Mouse (Mus musculus) embryonic facial prominence, embryonic 13.5 days (tissue): Measurements from ENCODE around the gene Top2a. TPM values are rescaled to one million over a fixed set of nuclear protein-coding genes. Genes with fewer than 3 reads are reported as not detected.

ENCODE experiments used
- ATAC-seq: fragments of 200-750 bp; cut with Nextera tagmentation; 2 replicates; pipeline ENCODE4 v1.8.0; 2017; ENCODE audit warnings: low read depth; ENCODE audit not compliant: insufficient number of reproducible peaks, insufficient read depth, low FRiP score, low TSS enrichment
- H3K27ac ChIP-seq: fragments of 300-500 bp; sonication (generic); 2 replicates; pipeline ENCODE4 v1.5.1; 2015; ENCODE audit warnings: moderate library complexity, mild to moderate bottlenecking, inconsistent platforms
- H3K27me3 ChIP-seq: fragments of 300-500 bp; sonication (generic); 2 replicates; pipeline ENCODE4 v1.6.1; 2015; ENCODE audit warnings: mild to moderate bottlenecking, inconsistent platforms
- H3K36me3 ChIP-seq: fragments of 300-500 bp; sonication (generic); 2 replicates; pipeline ENCODE4 v1.6.1; 2015; ENCODE audit warnings: mild to moderate bottlenecking, inconsistent platforms
- H3K4me1 ChIP-seq: fragments of 300-500 bp; sonication (generic); 2 replicates; pipeline ENCODE4 v1.6.1; 2015; ENCODE audit warnings: inconsistent platforms
- H3K4me2 ChIP-seq: fragments of 300-500 bp; sonication (generic); 2 replicates; pipeline ENCODE4 v1.6.1; 2015; ENCODE audit warnings: moderate library complexity, mild to moderate bottlenecking, inconsistent platforms
- H3K4me3 ChIP-seq: fragments of 300-500 bp; sonication (generic); 2 replicates; pipeline ENCODE4 v1.5.1; 2015; ENCODE audit warnings: mild to moderate bottlenecking, inconsistent platforms
- H3K9ac ChIP-seq: fragments of 300-500 bp; sonication (generic); 2 replicates; pipeline ENCODE4 v1.6.1; 2015; ENCODE audit warnings: mild to moderate bottlenecking, inconsistent platforms
- H3K9me3 ChIP-seq: fragments of 300-500 bp; sonication (generic); 2 replicates; pipeline ENCODE4 v1.6.1; 2016; ENCODE audit warnings: inconsistent platforms
- WGBS: fragments of 180-500 bp; shearing (Covaris S2); methylation state at CpG from one replicate; pipeline ENCODE4 v1.1.7; 2015; ENCODE audit warnings: mixed read lengths; 5-methylcytosine and 5-hydroxymethylcytosine counted together
- polyA plus RNA-seq: library from polyadenylated mRNA; unstranded; fragments of >200 nt; fragmentation: Nextera tagmentation; extraction: Ambion mirVana; gene quantifications from 2 replicates; pipeline ENCODE4 v1.2.1, GENCODE M21; 2015

Gene Top2a
- polyA plus RNA-seq, 1 experiment from 2014 or later, result 272 TPM

GRCm38 (mm10) chr11:99040346-99040974 is 16.5 kb upstream of the Top2a start:
- ATAC-seq, result 0 out of 2 replicates have a peak, but pooled peaks have one; percentile 2
- WGBS, result 2% methylated on average over 17 of the region's 17 CpGs
- H3K4me1 ChIP-seq, result peaks cover 34% of the 10 kb centered on the region

DNA sequence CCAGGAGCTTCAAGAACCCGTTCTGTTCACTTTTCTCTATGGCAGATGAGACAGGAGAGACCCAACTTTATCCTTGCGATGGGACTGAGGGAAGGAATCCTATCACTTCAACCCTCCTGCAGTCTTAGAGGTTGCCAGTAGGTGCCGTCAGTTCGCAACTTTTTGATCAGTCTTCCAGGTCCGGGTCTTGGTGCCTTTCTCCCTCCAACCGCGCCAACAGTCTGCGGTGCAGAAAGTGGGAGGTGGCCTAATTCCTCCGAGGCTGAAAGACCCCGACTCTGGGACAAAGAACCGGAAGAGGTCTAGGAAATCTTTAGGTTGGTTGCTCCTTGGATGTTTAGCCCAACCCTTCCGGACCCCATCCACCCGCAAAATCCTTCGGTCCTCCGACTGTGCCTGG is 15.8 kb upstream of the Top2a start:
- Histone ChIP-seq H3K27me3 (no peaks in the 10 kb centered on the region), H3K27ac (peak overlapping the region; percentile 99), H3K4me1 (peaks cover 27% of the 10 kb centered on the region), H3K9ac (peak overlapping the region; percentile 99), H3K4me2 (peak overlapping the region; percentile 91), H3K4me3 (peak overlapping the region; percentile 88), H3K9me3 (no peaks in the 10 kb centered on the region), H3K36me3 (peaks cover 7% of the 10 kb centered on the region)
- ATAC-seq, result peak; percentile 63; the same call in 1 of the 2 replicates
- WGBS, result under 1% methylated on average over 15 of the region's 15 CpGs

More at GRCm38 (mm10) chr11:99040346-99040974, 16.5 kb upstream of the Top2a start:
- peak overlapping the region; percentile 99 for H3K27ac ChIP-seq
- H3K9me3 ChIP-seq, result no peaks in the 10 kb centered on the region
- peak overlapping the region; percentile 88 for H3K4me3 ChIP-seq
- peak overlapping the region; percentile 91 for H3K4me2 ChIP-seq
- H3K27me3 ChIP-seq, result no peaks in the 10 kb centered on the region
- peaks cover 11% of the 10 kb centered on the region for H3K36me3 ChIP-seq
- H3K9ac ChIP-seq, result peak overlapping the region; percentile 99

DNA sequence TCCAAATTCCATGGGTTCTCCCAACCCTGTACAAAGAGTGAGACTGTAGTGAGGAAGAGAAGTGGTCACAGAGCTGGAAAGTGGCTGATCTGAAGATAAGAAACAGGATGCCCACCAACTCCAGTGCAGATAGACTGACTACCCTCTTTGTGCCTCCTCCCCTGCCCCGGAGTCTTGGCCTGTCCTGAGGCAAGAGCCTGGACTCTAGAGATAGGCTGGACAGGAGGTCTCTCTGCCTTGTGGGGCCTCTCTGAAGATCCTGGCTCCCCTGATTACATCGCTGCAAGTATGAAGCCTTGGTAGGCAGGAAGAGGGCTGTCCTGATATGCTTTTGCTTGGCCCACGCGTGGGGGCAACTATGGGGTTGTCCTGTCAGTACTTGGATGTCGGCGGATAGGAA is 12.3 kb upstream of the Top2a start:
- no peak for ATAC-seq
- Histone ChIP-seq H3K9ac (no peak overlapping the region), H3K4me3 (no peak overlapping the region), H3K9me3 (no peaks in the 10 kb centered on the region), H3K4me1 (peaks cover 4% of the 10 kb centered on the region; the same call in 1 of the 2 replicates), H3K27ac (no peak overlapping the region), H3K27me3 (no peaks in the 10 kb centered on the region), H3K36me3 (no peaks in the 10 kb centered on the region), H3K4me2 (no peak overlapping the region)
- 59% methylated on average over 6 of the region's 6 CpGs for WGBS

GRCm38 (mm10) chr11:99035350-99035749 is 11.4 kb upstream of the Top2a start:
- Histone ChIP-seq H3K4me2 (no peak overlapping the region), H3K27ac (no peak overlapping the region), H3K27me3 (no peaks in the 10 kb centered on the region), H3K9ac (no peak overlapping the region), H3K36me3 (no peaks in the 10 kb centered on the region), H3K9me3 (no peaks in the 10 kb centered on the region), H3K4me3 (no peak overlapping the region), H3K4me1 (peaks cover 4% of the 10 kb centered on the region; the same call in 1 of the 2 replicates)
- no peak for ATAC-seq
- WGBS, result 74% methylated on average over 4 of the region's 4 CpGs

GRCm38 (mm10) chr11:99026899-99027440 is 3.0 kb upstream of the Top2a start:
- peaks cover 18% of the 10 kb centered on the region for H3K4me1 ChIP-seq
- no peak overlapping the region for H3K27ac ChIP-seq
- peaks cover 2% of the 10 kb centered on the region for H3K36me3 ChIP-seq
- H3K9ac ChIP-seq, result no peak overlapping the region
- WGBS, result 85% methylated on average over 12 of the region's 12 CpGs
- no peaks in the 10 kb centered on the region for H3K9me3 ChIP-seq
- no peak overlapping the region for H3K4me2 ChIP-seq
- no peak overlapping the region for H3K4me3 ChIP-seq
- no peak for ATAC-seq
- no peaks in the 10 kb centered on the region for H3K27me3 ChIP-seq

- WGBS, result 92% methylated on average over 6 of the region's 6 CpGs
- no peak overlapping the region for H3K4me3 ChIP-seq
- no peak overlapping the region for H3K27ac ChIP-seq
- no peak overlapping the region for H3K4me2 ChIP-seq
- peaks cover 20% of the 10 kb centered on the region for H3K4me1 ChIP-seq
- H3K9me3 ChIP-seq, result no peaks in the 10 kb centered on the region
- H3K27me3 ChIP-seq, result no peaks in the 10 kb centered on the region
- H3K36me3 ChIP-seq, result peaks cover 13% of the 10 kb centered on the region
- no peak for ATAC-seq
- no peak overlapping the region for H3K9ac ChIP-seq
Measured at GRCm38 (mm10) chr11:99025878-99026277, 1.9 kb upstream of the Top2a start.

DNA sequence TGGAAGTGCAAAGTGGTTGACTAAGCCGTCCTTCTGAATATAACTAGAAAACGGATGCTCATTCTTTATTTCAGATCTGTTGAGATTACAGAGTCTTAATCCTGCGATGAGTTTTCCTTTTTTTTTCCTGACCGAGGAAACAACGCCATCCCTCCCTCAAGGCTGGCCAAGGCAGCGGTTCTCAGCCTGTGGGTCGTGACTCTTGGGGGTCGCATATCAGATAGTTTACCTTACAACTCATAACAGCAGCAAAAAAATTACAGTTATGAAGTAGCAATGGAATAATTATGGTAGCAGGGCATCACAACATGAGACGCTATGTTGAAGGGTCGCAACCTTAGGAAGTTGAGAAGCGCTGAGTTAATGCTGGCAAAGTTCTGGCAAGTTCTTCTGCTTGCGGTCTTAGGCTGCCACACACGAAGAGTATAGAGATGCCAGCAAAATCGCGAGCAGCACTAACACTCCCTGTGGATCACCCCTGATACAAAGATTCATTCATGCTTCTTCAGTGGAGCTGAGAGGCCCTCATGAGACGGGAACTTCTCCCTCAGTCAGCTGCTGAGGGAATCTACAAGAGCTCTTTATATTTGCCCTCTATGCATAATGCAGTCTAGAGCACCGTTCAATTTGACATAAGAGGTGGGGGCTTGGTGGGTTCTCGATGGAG is 612 bp upstream of the Top2a start:
- Histone ChIP-seq H3K9me3 (no peaks in the 10 kb centered on the region), H3K4me3 (peak overlapping the region; percentile 70), H3K9ac (peak overlapping the region; percentile 44), H3K36me3 (peaks cover 26% of the 10 kb centered on the region), H3K4me1 (peaks cover 20% of the 10 kb centered on the region), H3K27ac (peak overlapping the region; percentile 69), H3K4me2 (peak overlapping the region; percentile 56), H3K27me3 (no peaks in the 10 kb centered on the region)
- WGBS, result 36% methylated on average over 18 of the region's 18 CpGs
- peak; percentile 32; the same call in 1 of the 2 replicates for ATAC-seq

GRCm38 (mm10) chr11:99023094-99023493 is 895 bp downstream of the Top2a start:
- peak overlapping the region; percentile 70 for H3K4me2 ChIP-seq
- H3K9me3 ChIP-seq, result no peaks in the 10 kb centered on the region
- peaks cover 20% of the 10 kb centered on the region for H3K4me1 ChIP-seq
- peak overlapping the region; percentile 70 for H3K4me3 ChIP-seq
- no peak for ATAC-seq
- H3K36me3 ChIP-seq, result peaks cover 34% of the 10 kb centered on the region
- no peaks in the 10 kb centered on the region for H3K27me3 ChIP-seq
- WGBS, result 7% methylated on average over 4 of the region's 4 CpGs
- no peak overlapping the region for H3K27ac ChIP-seq
- peak overlapping the region; percentile 83 for H3K9ac ChIP-seq

GRCm38 (mm10) chr11:99022384-99022933 is 1.5 kb downstream of the Top2a start:
- Histone ChIP-seq H3K4me1 (peaks cover 20% of the 10 kb centered on the region), H3K4me2 (peak overlapping the region; percentile 70), H3K36me3 (peaks cover 41% of the 10 kb centered on the region), H3K27me3 (no peaks in the 10 kb centered on the region), H3K27ac (no peak overlapping the region), H3K9me3 (no peaks in the 10 kb centered on the region), H3K9ac (no peak overlapping the region), H3K4me3 (peak overlapping the region; percentile 70)
- 81% methylated on average over 5 of the region's 5 CpGs for WGBS
- ATAC-seq, result no peak

DNA sequence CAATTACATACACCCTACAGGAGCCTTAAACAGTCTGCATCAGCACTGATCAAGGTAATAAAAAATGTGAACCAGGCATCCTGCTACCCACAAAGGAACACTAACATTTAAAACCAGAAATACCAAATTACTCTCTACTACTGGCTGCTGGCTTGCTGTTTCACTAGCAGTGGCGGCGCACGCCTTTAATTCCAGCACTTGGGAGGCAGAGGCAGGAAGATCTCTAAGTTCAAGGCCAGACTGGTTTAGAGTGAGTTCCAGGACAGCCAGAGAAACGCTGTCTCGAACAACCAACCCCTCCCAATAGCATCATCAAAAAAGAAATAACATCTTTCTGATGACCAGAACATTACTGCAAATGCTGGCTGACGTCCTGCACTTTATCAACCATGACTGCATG is 4.1 kb downstream of the Top2a start:
- 93% methylated on average over 6 of the region's 6 CpGs for WGBS
- no peak overlapping the region for H3K9ac ChIP-seq
- no peaks in the 10 kb centered on the region for H3K27me3 ChIP-seq
- no peak overlapping the region for H3K4me3 ChIP-seq
- peaks cover 61% of the 10 kb centered on the region for H3K36me3 ChIP-seq
- H3K4me2 ChIP-seq, result no peak overlapping the region
- H3K9me3 ChIP-seq, result no peaks in the 10 kb centered on the region
- H3K27ac ChIP-seq, result no peak overlapping the region
- ATAC-seq, result no peak
- peaks cover 19% of the 10 kb centered on the region for H3K4me1 ChIP-seq

- no peaks in the 10 kb centered on the region for H3K4me1 ChIP-seq
- WGBS, result 98% methylated on average over 1 of the region's 1 CpGs
- no peaks in the 10 kb centered on the region for H3K27me3 ChIP-seq
- H3K4me3 ChIP-seq, result no peak overlapping the region
- ATAC-seq, result no peak
- no peaks in the 10 kb centered on the region for H3K9me3 ChIP-seq
- H3K27ac ChIP-seq, result no peak overlapping the region
- H3K4me2 ChIP-seq, result no peak overlapping the region
- H3K36me3 ChIP-seq, result peaks cover 89% of the 10 kb centered on the region
- no peak overlapping the region for H3K9ac ChIP-seq
Measured at GRCm38 (mm10) chr11:99013856-99014255, 10.1 kb downstream of the Top2a start.
